Mouse (Mus musculus): ENCODE data around the gene Denr. TPM values are rescaled to one million over a fixed set of nuclear protein-coding genes. Genes with fewer than 3 reads are reported as not detected.

Denr gene
- total RNA-seq, 4 experiments from 2014 or later, result 59.4 to 66.0 (median 60.5) TPM

GRCm38 (mm10) chr5:123969216-123969615 lies 62.2 kb downstream of the Denr start:
- no peak for DNase-seq (ENCODE audit: low spot score in 2 of 2)

DNA sequence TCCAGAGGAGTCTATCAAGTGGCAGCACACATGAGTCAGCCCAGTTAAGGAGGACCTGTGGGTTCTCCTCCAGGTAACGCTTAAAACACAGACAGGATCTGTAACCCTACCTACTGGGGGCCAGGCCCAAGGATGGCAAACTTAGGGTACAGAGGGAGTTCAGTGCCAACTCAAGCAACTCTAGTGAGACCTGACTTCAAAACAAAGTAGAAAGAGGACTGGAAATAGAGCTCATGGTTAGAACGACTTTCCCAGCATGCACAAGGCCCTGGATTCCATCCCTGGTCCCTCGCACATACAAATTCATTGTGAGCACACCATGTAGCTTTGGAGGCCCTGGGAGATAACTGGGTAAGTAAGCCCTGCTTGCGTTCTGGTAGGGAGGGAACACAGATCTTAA lies 63.6 kb downstream of the Denr start:
- DNase-seq (ENCODE audit: low spot score in 2 of 2), result no peak

DNA sequence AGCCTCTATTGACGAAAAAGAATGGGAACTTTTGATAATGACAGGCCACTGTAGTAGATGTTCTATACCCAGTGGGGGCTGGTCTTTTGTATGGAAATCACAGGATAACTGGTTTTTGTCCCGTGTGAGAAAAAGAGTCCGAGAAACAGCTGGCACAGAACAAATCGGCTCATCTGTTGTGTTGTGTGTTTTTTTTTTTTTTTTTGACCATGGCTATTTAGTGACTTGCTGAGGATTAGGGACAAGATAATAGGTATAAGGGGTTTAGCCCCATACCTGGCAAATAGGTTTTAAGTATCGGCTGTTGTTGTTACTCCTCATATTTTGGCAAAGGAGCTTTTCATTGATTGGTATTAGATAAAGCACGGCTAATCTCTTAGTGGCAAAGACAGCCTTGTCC lies 65.5 kb downstream of the Denr start:
- no peak for DNase-seq (ENCODE audit: low spot score in 2 of 2)

GRCm38 (mm10) chr5:123973299-123974178 lies 66.6 kb downstream of the Denr start, which contains the start of gene Hip1r:
Hip1r (plus strand) TSS chr5:123973628.
- DNase-seq (ENCODE audit: low spot score in 2 of 2), result peak in 1 of 2 experiments; percentile 46

DNA sequence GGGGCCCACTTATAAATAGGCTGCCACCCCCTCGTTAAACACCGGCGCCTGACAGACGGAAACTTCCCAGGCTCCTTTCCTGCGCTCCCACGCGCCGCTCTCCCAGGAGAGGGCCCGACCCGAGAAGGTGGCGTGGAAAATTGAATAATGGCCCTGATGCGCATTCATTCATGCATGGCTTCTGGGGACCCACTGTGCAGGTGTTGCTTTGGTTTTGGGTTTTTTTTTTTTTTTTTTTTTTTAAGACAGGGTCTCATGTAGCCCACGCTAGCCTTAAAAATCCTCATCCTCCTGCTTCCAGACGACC lies 67.2 kb downstream of the Denr start:
- DNase-seq (ENCODE audit: low spot score in 2 of 2), result no peak

DNA sequence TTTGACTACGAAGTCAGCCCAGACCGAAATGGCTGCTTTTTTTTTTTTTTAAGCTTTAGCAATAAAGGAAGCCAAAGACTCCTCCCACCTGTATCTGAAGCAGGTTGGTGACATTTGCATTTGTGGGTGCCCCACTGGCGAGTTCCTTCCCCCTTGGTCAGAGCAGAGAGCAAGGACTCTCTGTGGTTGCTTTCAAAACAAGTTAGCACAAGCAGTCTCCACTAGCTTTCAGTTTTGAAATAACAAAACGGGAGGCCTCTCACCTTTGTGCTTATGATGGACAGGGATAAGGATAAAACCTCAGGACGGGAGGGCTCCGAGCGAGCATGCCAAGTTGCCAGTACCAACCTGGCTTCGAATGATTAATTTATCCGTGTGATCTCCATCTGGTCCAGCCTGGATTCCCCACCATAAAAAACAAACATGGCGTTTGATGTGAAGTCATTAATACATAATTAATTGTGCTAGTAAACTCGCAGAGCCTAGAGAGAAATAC lies 67.7 kb downstream of the Denr start:
- DNase-seq (ENCODE audit: low spot score in 2 of 2), result no peak

DNA sequence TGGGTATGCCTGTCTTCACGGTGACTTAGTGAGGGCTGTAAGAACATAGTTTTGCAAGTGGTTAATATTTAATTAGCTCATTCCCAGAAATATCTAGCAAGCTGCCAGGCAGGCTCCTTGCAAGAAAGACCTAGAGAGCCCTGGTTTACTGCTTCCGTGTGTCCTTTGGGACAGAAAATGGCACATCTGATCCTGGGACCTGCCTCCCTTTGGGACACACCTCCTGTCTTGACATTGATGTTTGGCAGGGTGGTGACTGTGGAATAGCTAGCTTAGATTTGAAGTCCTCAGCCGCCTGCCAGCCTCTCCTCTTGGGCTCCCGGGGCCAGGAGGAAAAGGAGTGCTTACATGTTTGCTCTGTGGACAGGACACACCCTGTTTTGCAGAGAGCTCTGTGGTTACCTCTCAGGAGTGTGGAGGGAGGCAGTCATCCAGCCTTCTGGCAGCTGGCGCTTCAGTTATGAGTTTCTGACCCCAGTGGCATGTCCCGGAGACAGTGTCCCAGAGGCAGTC lies 68.7 kb downstream of the Denr start:
- DNase-seq (ENCODE audit: low spot score in 2 of 2), result no peak

- no peak for DNase-seq (ENCODE audit: low spot score in 2 of 2)
Measured at GRCm38 (mm10) chr5:123977231-123977630, 70.3 kb downstream of the Denr start.

GRCm38 (mm10) chr5:123978131-123978530 lies 71.2 kb downstream of the Denr start:
- DNase-seq (ENCODE audit: low spot score in 2 of 2), result no peak

Other genes starting within 250 kb of the Denr start
- gene Clip1, start 222.6 kb upstream of the Denr start, total RNA-seq (2022), result 100 to 1,000 TPM; 125 to 142 (median 126) TPM
- 10 to 100 TPM; 41.5 to 54.4 (median 50.4) TPM for gene Zcchc8, start 186.1 kb upstream of the Denr start, total RNA-seq (2022)
- gene Rsrc2, start 157.8 kb upstream of the Denr start, total RNA-seq (2022), result 100 to 1,000 TPM in 3 of 4 experiments, 10 to 100 TPM in 1; 90.7 to 107 (median 103) TPM
- gene Kntc1, start 157.5 kb upstream of the Denr start, total RNA-seq (2022), result 1 to 10 TPM in 3 of 4 experiments, under 1 TPM in 1; 0.99 to 2.9 (median 2.0) TPM
- gene Hcar2, start 41.7 kb upstream of the Denr start, total RNA-seq (2022), result 1 to 10 TPM in 2 of 4 experiments, under 1 TPM in 1, not detected in 1; 0.33 to 5.8 (median 5.2) TPM
- 1 to 10 TPM; 1.0 to 1.6 (median 1.2) TPM for gene Hcar1, start 27.2 kb upstream of the Denr start, total RNA-seq (2022)
- 1 to 10 TPM in 3 of 4 experiments, under 1 TPM in 1; 0.87 to 2.4 (median 1.9) TPM for gene Gm43518, start 20.2 kb downstream of the Denr start, total RNA-seq (2022)
- gene Ccdc62, start 23.5 kb downstream of the Denr start, total RNA-seq (2022), result 1 to 10 TPM; 2.1 to 7.2 (median 5.2) TPM
- gene Hip1r, start 66.5 kb downstream of the Denr start, total RNA-seq (2022), result 10 to 100 TPM; 33.5 to 47.0 (median 44.6) TPM
- gene Vps37b, start 125.1 kb downstream of the Denr start, total RNA-seq (2022), result 10 to 100 TPM; 35.9 to 39.4 (median 36.6) TPM
- gene Abcb9, start 188.6 kb downstream of the Denr start, total RNA-seq (2022), result 10 to 100 TPM; 29.4 to 33.0 (median 30.4) TPM
- 10 to 100 TPM; 34.9 to 41.6 (median 38.9) TPM for gene Ogfod2, start 205.1 kb downstream of the Denr start, total RNA-seq (2022)
- 10 to 100 TPM; 46.3 to 64.6 (median 50.4) TPM for gene Arl6ip4, start 208.9 kb downstream of the Denr start, total RNA-seq (2022)

Measured in layer of hippocampus, adult 8-10 months (tissue).